Mouse (Mus musculus) spleen, adult 2 months (tissue): ENCODE measurements around the gene Prr36. TPM values are rescaled to one million over a fixed set of nuclear protein-coding genes. Genes with fewer than 3 reads are reported as not detected.

ENCODE experiments used
- DNase-seq, 2 experiments: peaks; one replicate each; pipeline versions ENCODE4 v3.0.0 to v3.0.0-alpha.2; 2012 to 2021; ENCODE audit warnings: low spot score in 2 of 2, low read depth in 1 of 2
- H3K27ac ChIP-seq: fragments of 200-500 bp; 2 replicates; pipeline ENCODE4 v1.5.1; 2012; ENCODE audit warnings: low read length, inconsistent platforms; ENCODE audit not compliant: insufficient read depth
- H3K27me3 ChIP-seq: fragments of 200-500 bp; 2 replicates; pipeline ENCODE4 v1.6.1; 2012; ENCODE audit warnings: mild to moderate bottlenecking, moderate library complexity, low read length, inconsistent platforms; ENCODE audit not compliant: control insufficient read depth, insufficient read depth
- H3K36me3 ChIP-seq: fragments of 200-500 bp; 2 replicates; pipeline ENCODE4 v1.6.1; 2012; ENCODE audit warnings: mild to moderate bottlenecking, low read length, inconsistent platforms; ENCODE audit not compliant: control insufficient read depth, insufficient read depth
- H3K4me1 ChIP-seq: fragments of 200-500 bp; 2 replicates; pipeline ENCODE4 v1.6.1; 2011; ENCODE audit warnings: inconsistent platforms; ENCODE audit not compliant: control insufficient read depth, insufficient read depth, insufficient read length
- H3K4me3 ChIP-seq: fragments of 200-500 bp; 2 replicates; pipeline ENCODE4 v1.5.1; 2011; ENCODE audit warnings: mild to moderate bottlenecking, inconsistent platforms; ENCODE audit not compliant: insufficient read depth, insufficient read length; ENCODE audit errors: extremely low read depth
- CTCF ChIP-seq: fragments of 200-500 bp; IDR thresholded peaks from 2 replicates; pipeline ENCODE4 v1.5.1; 2011; ENCODE audit warnings: mild to moderate bottlenecking, inconsistent platforms; ENCODE audit not compliant: insufficient read depth, insufficient read length, insufficient replicate concordance; ENCODE audit errors: extremely low read depth
- POLR2A ChIP-seq: fragments of 200-500 bp; IDR thresholded peaks from 2 replicates; pipeline ENCODE4 v1.6.1; 2011; ENCODE audit warnings: low read depth, low read length, inconsistent platforms
- WGBS: fragments of 180-500 bp; shearing (Covaris S2); methylation state at CpG from one replicate; pipeline ENCODE4 v1.1.7; 2018; 5-methylcytosine and 5-hydroxymethylcytosine counted together
- polyA plus RNA-seq: library from polyadenylated mRNA; depleted of rRNA; stranded (reverse); fragments of >200 nt; gene quantifications from 2 replicates; pipeline ENCODE4 v1.2.3, GENCODE M21; 2012

Gene Prr36
- polyA plus RNA-seq, 1 experiment, result 0.16 TPM

DNA sequence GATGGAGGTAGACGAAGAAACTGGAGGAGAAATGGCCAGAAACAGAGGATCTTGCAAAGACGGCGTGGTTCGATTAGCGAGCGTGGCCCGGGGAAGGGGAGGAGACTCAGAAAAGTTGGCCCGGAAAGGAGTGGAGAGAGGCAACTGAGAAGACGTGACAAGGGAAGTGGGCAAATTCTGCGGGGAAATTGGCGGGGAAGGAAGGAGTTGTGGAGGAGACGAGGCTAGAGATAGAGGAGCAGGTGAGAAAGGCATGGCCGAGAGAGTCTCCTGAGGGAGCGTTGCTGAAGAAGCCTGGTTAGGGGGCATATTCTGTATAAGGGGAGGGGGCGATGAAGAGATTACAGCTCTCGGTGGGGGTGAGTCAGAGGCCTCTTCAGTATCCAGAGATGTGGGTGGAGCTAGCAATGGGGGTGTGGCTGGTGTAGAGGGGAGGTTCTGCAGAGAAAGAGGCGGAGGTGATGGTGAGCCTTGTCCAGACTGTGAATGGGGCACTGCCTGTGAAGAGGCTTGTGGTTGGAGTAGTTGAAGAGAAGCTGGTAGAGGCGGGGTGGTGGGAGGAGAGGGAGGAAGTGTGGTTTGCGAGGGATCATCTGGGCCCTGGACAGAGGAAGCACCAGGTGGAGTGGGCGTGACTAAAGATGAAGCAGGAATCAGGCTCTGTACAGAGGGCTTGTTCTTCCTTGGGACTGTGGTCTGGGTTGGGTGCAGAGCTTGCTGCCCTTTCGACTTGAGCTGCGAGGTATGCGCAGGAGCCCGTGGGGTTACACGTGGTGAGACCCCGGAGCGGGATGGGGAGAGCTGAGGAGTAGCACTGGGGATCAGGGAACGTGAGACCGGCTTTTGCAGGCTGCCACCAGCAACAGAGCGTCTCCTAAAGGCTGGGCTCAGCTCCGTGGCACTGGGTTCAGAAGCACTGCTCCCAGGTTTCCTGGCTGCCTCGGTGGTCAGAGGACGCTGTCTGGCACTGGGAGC, 3.0 kb downstream of the Prr36 start:
- no peak for TF ChIP-seq CTCF
- TF ChIP-seq POLR2A, result no peak
- Histone ChIP-seq H3K27ac (peak overlapping the region; percentile 1; the same call in 1 of the 2 replicates), H3K4me1 (peaks cover 14% of the 10 kb centered on the region), H3K36me3 (no peaks in the 10 kb centered on the region), H3K4me3 (peak overlapping the region; percentile 45), H3K27me3 (peaks cover 13% of the 10 kb centered on the region)
- WGBS, result 4% methylated on average over 33 of the region's 33 CpGs
- peak; percentile 18 to 49 for DNase-seq

DNA sequence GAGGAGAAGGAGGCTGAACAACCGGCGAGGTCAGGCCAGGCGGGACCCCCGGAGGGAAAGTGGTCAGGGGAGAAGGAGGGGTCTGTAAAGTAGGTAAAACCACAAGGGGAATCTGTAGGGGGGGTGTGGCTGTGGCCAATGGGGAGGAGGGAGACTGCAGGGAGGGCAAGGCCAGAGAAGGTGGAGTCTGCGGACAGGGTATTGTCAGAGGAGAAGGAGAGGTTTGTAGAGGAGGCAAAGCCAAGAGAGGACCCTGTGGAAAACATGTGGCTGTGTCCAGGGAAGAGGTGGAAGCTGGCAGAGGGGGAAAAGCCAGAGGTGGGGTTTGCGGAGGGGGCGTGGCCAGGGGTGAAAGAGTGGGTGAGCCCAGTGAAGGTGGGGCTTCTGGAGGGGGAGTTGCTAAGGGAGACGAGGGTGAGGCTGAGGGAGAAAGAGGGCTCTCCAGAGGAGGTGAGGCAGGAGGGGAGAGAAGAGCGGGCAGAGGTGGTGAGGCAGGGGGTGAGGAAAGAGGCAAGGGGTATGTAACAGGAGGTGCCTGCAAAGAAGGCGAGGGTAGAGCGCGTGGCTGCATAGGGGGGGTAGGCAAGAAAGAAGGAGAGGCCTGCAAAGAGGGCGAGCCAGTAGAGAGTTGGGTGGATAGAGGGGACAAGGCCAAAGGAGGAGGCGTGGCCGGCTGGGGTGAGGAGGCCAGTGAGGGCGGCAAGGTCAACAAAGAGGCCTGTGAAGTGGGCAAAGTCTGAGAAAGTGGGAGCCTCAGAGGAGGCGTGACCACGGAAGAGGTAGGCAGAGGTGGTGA, 3.9 kb downstream of the Prr36 start:
- no peak for TF ChIP-seq CTCF
- no peak for TF ChIP-seq POLR2A
- peak overlapping the region; percentile 1; the same call in 1 of the 2 replicates for H3K27ac ChIP-seq
- peak overlapping the region; percentile 45 for H3K4me3 ChIP-seq
- H3K4me1 ChIP-seq, result peaks cover 14% of the 10 kb centered on the region
- no peaks in the 10 kb centered on the region for H3K36me3 ChIP-seq
- 1% methylated on average over 18 of the region's 18 CpGs for WGBS
- peak in 1 of 2 experiments; percentile 39 for DNase-seq
- peaks cover 13% of the 10 kb centered on the region for H3K27me3 ChIP-seq

DNA sequence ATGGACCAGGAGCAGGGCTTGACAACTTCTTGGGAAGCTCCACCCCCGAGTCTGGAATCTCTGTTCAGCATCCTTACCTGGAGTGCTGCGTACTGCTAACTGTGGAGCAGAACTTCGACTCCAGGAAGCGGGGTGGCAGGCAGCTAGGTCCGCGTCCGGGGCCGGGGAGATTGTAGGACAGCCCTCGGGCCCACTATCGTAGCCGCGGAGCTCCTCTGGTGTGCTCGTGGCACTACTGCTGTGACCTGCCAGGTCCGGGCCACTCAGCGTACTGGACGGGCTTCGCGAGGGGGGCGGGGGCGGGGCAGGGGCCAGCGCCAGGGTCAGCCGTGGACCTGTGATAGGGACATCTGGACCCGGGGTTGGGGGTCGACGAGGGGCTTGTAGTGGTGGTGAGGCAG, 4.5 kb downstream of the Prr36 start:
- H3K36me3 ChIP-seq, result no peaks in the 10 kb centered on the region
- H3K4me3 ChIP-seq, result peak overlapping the region; percentile 45; the same call in 1 of the 2 replicates
- H3K4me1 ChIP-seq, result peaks cover 14% of the 10 kb centered on the region
- DNase-seq, result no peak
- H3K27ac ChIP-seq, result no peak overlapping the region
- 1% methylated on average over 25 of the region's 25 CpGs for WGBS
- TF ChIP-seq POLR2A (no peak), CTCF (no peak)
- peaks cover 13% of the 10 kb centered on the region for H3K27me3 ChIP-seq

DNA sequence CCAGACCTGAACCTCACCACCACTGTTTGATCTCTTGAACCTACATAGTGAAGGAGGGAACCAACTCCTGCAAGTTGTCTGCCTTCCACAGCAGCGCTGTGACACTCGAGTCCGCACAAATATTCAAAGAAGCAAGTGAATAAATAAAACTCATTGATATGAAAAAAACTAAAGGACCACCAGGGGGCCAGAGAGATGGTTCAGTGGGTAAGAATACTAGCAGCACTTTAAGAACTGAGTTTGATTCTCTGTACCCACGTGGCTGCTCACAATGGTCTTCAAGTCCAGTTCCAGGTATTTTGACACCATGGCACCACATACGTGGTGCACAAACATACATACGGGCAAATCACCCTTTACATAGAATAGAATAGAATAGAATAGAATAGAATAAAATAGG, 6.2 kb downstream of the Prr36 start:
- WGBS, result 80% methylated on average over 6 of the region's 6 CpGs

DNA sequence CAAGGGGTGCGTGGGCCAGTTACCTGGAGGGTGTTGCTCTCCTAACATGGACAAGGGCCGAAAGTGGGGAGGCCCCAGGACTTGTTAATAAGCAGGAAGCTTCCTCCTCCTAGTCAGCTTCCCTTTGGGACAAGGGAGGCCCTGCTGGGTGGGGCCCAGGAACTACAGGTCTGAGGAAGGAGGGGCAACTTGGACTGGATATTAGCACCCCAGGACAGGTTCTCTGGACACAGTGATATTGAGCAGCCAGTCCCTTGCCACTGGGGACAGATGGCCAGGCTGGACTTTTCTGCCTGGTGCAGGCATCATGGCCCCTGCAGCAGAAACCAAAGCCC, 10.3 kb downstream of the Prr36 start:
- Histone ChIP-seq H3K27ac (no peak overlapping the region), H3K4me1 (no peaks in the 10 kb centered on the region), H3K36me3 (peaks cover 2% of the 10 kb centered on the region; the same call in 1 of the 2 replicates), H3K4me3 (no peak overlapping the region), H3K27me3 (no peaks in the 10 kb centered on the region)
- 91% methylated on average over 2 of the region's 2 CpGs for WGBS
- no peak for TF ChIP-seq POLR2A
- TF ChIP-seq CTCF, result no peak
- no peak for DNase-seq

More for the DNA sequence above, 6.2 kb downstream of the Prr36 start:
- no peaks in the 10 kb centered on the region; the same call in 1 of the 2 replicates for H3K36me3 ChIP-seq
- DNase-seq, result no peak
- TF ChIP-seq POLR2A, result no peak
- no peak for TF ChIP-seq CTCF
- no peak overlapping the region for H3K27ac ChIP-seq
- H3K27me3 ChIP-seq, result peaks cover 4% of the 10 kb centered on the region
- H3K4me1 ChIP-seq, result peaks cover 11% of the 10 kb centered on the region; the same call in 1 of the 2 replicates
- no peak overlapping the region for H3K4me3 ChIP-seq

DNA sequence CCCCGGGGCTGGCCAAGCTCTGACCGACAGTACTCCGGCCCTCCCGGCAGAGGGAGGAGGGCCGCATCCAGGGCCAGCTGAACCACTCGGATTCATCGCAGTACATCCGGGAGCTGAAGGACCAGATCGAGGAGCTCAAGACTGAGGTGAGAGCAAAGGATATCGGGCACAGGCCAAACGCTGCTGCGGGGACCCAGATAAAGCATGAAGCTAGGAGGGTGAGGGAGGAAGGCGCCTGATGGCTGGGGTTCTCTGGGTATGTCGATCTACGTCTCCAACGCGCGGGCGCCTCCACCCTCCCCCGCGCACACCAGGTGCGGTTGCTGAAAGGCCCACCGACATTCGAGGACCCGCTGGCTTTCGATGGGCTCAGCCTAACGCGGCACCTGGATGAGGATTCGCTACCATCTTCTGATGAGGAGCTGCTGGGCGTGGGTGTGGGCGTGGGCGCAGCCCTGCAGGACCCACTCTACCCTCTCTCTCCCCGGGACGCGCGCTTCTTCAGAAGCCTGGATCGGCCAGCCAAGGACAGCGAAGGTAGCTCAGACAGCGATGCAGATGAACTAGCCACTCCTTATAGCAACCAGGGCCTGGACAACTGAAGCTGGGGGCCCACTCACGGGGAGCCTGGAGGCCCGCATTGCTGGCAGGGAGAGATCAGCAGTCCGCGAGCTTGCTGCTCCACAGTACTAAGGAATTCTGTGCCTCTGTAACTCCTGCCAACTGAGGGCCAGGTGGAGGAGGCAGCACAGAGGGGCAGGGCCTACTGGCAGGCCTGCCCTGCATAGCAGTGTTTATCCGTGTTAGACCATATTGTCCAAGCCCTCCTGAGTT, 10.9 kb downstream of the Prr36 start:
- H3K4me1 ChIP-seq, result no peaks in the 10 kb centered on the region
- DNase-seq, result no peak
- TF ChIP-seq CTCF, result no peak
- H3K4me3 ChIP-seq, result no peak overlapping the region
- H3K36me3 ChIP-seq, result peaks cover 2% of the 10 kb centered on the region; the same call in 1 of the 2 replicates
- H3K27me3 ChIP-seq, result no peaks in the 10 kb centered on the region
- no peak overlapping the region for H3K27ac ChIP-seq
- 79% methylated on average over 44 of the region's 44 CpGs for WGBS
